In the genomic region with DNA sequence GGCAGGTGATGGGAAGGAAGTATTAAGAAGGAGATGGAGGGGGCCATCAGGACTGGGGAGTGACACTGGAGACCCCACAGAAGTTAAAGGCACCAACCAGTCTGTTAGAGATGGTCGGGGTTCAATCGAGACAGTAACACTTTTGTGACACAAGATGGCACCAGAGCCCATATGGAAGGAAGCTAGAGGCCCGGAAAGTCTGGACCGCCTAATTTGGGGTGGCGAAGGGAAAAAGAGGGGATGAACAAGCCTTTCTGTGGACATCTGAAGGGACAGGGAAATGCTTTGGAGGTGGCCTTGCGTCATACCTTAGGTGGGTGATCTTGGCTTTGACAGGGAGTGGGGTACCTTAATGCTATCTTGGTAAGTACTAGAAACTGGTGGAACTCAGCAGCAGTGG, we compare ENCODE assay signal across 9 mouse cellular contexts. TPM values are rescaled to one million over a fixed set of nuclear protein-coding genes. Genes with fewer than 3 reads are reported as not detected.
A peak's percentile ranks its signal among the peaks of the same experiment; 100 is the strongest.
DNase-seq lines count a peak whose midpoint lies in the region; ATAC-seq lines count a peak whose summit lies in the region.
"Had no signal": no experiment of that assay in that cellular context is flagged by ENCODE, and none has a peak within 500 bp of the region (broad histone marks: within the 10 kb centered on the region; RNA-seq: fewer than 3 reads in every experiment).

No protein-coding gene starts in this region.

- H3K36me3 ChIP-seq in splenic B cell, adult 2 months (ENCODE audit: control insufficient read depth, insufficient read depth, low read length, poor library complexity, severe bottlenecking) = peaks cover 17% of the 10 kb centered on the region
- H3K36me3 ChIP-seq in neural tube, embryonic 15.5 days = peaks cover 68% of the 10 kb centered on the region

- 64% methylated on average over 6 of the region's 6 CpGs for WGBS in neural tube, embryonic 15.5 days

- intact Hi-C loops in heart, postnatal 10 days (cut with DNase I) = loop anchor here (1.0 to 5.0 kb wide), 4 partner anchors 283 to 426 kb away; no protein-coding TSS in a partner anchor

- ATAC-seq in neural tube, embryonic 15.5 days (ENCODE audit: low FRiP score) = no peak

- H3K9me3 ChIP-seq in neural tube, embryonic 15.5 days (replicated peaks) = no peaks in the 10 kb centered on the region
- H3K9me3 ChIP-seq: megakaryocyte, embryonic 14.5 days had no signal

- no peak overlapping the region for H3K27ac ChIP-seq in neural tube, embryonic 15.5 days (replicated peaks)

- no peak overlapping the region for H3K4me2 ChIP-seq in neural tube, embryonic 15.5 days

- DNase-seq in heart, postnatal 10 days = peak; percentile 38 to 49
- DNase-seq in heart, adult 9 months (ENCODE audit: low spot score in 2 of 2) = no peak
- DNase-seq in right cerebral cortex, postnatal 4 days = peak; percentile 30
- no peak for DNase-seq in right cerebral cortex, postnatal 36 days (ENCODE audit: low spot score in 2 of 2)
- peak; percentile 49 to 63 for DNase-seq in cerebellum, postnatal 25 days
- DNase-seq in splenic B cell, adult 2 months (ENCODE audit: low read depth, low spot score) = peak; percentile 28
- no peak for DNase-seq in gastrocnemius, postnatal 10 days

- H3K4me3 ChIP-seq in neural tube, embryonic 15.5 days (replicated peaks) = no peak overlapping the region
- H3K4me3 ChIP-seq: megakaryocyte, embryonic 14.5 days had no signal

- no peaks in the 10 kb centered on the region for H3K4me1 ChIP-seq in neural tube, embryonic 15.5 days

- no peaks in the 10 kb centered on the region for H3K27me3 ChIP-seq in splenic B cell, adult 2 months (ENCODE audit: control insufficient read depth, insufficient read depth, low read length, poor library complexity, severe bottlenecking)
- H3K27me3 ChIP-seq in neural tube, embryonic 15.5 days (replicated peaks) = no peaks in the 10 kb centered on the region
- H3K27me3 ChIP-seq: megakaryocyte, embryonic 14.5 days had no signal

- no peak overlapping the region for H3K9ac ChIP-seq in neural tube, embryonic 15.5 days (replicated peaks)

RNA-seq across cellular contexts. Expression of a gene that starts 35.0 kb away (rescaled TPM):
- 1 to 10 TPM; 2.0 to 3.3 TPM for total RNA-seq in heart, postnatal 10 days (2021)
- 23.4 and 24.1 TPM in 2 replicates for polyA plus RNA-seq in neural tube, embryonic 15.5 days (2015; fragmentation: Nextera tagmentation; extraction: Ambion mirVana)
- total RNA-seq in gastrocnemius, postnatal 10 days (2021) = 10 to 100 TPM; 10.3 to 11.5 TPM

Comparison
In these comparisons a context has a peak if more than half of its experiments do, and no peak if none do; other contexts are left out.
1. DNase-seq: peak in heart, postnatal 10 days (2 of 2), right cerebral cortex, postnatal 4 days (single experiment), cerebellum, postnatal 25 days (2 of 2) and splenic B cell, adult 2 months (single experiment); none in heart, adult 9 months (0 of 2), right cerebral cortex, postnatal 36 days (0 of 2) and gastrocnemius, postnatal 10 days (single experiment).